12 mouse cellular contexts compared by ENCODE assay signal in the genomic region with DNA sequence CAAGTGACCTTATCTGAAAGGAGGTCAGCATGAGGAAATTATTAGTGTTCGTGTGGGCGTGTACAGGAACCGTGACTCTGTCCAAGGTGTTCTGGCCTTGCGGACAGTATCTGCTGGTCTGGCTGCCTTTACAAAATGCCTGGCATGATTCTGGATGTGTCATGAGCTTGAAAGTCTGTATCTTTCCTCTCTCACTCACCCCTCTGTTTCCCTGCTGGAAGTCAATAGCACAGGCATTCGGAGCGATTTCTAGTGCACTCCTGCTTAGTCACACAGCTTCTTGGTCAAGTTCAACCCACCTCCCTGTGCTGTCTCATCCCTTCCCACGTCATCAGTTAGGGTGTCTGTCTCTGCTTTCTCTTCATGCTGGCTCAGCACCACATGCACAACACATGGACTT. TPM values are rescaled to one million over a fixed set of nuclear protein-coding genes. Genes with fewer than 3 reads are reported as not detected.
DNase-seq lines count a peak whose midpoint lies in the region.
"Had no signal": no experiment of that assay in that cellular context is flagged by ENCODE, and none has a peak within 500 bp of the region (broad histone marks: within the 10 kb centered on the region; RNA-seq: fewer than 3 reads in every experiment).

No protein-coding gene starts in this region.

- DNase-seq in adrenal gland, adult (ENCODE audit: inconsistent age in 2 of 2, low spot score in 1 of 2): peak; percentile 43 to 76
- DNase-seq in adrenal gland, postnatal 25 days: no peak
- DNase-seq in heart, postnatal 10 days: peak; percentile 42 to 43
- no peak for DNase-seq in heart, postnatal 4 days
- DNase-seq in Muller cell, postnatal 12 days (ENCODE audit: inconsistent ontology term): peak; percentile 39
- peak; percentile 82 for DNase-seq in fibroblast of lung, adult 2 months (ENCODE audit: low read depth)
- no peak for DNase-seq in right cerebral cortex, adult 18-20 months
- DNase-seq in thymus, postnatal 10 days (ENCODE audit: low spot score in 2 of 2): no peak
- DNase-seq: cerebellum, adult 18-20 months; layer of hippocampus, postnatal 36 days; liver, postnatal 0 days; lung, postnatal 14 days had no signal

- intact Hi-C loops in heart, postnatal 10 days (cut with DNase I): no loop called here

RNA-seq across cellular contexts. Expression of a gene that starts 24.1 kb away (rescaled TPM):
- 2.5 and 2.8 TPM in 2 replicates for total RNA-seq in adrenal gland, postnatal 25 days (2021)
- total RNA-seq in heart, postnatal 10 days (2021): 10 to 100 TPM; 43.8 to 49.0 TPM
- total RNA-seq in heart, postnatal 4 days (2021): 10 to 100 TPM; 49.3 to 50.0 TPM

Comparison
In these comparisons a context has a peak if more than half of its experiments do, and no peak if none do; other contexts are left out.
1. DNase-seq: peak in adrenal gland, adult (2 of 2), heart, postnatal 10 days (2 of 2), Muller cell, postnatal 12 days (single experiment) and fibroblast of lung, adult 2 months (single experiment); none in adrenal gland, postnatal 25 days (single experiment), heart, postnatal 4 days (single experiment), right cerebral cortex, adult 18-20 months (single experiment) and thymus, postnatal 10 days (0 of 2).
2. RNA of a gene that starts 24.1 kb away (total RNA-seq): 49.3 to 50.0 TPM in heart, postnatal 4 days and 43.8 to 49.0 TPM in heart, postnatal 10 days; 2.5 to 2.8 TPM in adrenal gland, postnatal 25 days; every median in the first group is over 10 times any median in the second.